Mouse (Mus musculus): ENCODE data around the gene Snai1. TPM values are rescaled to one million over a fixed set of nuclear protein-coding genes. Genes with fewer than 3 reads are reported as not detected.
A peak's percentile ranks its signal among the peaks of the same experiment; 100 is the strongest.

The Snai1 gene
- polyA plus RNA-seq, 1 experiment, result 1.9 TPM

GRCm38 (mm10) chr2:167510485-167510884 lies 27.5 kb upstream of the Snai1 start:
- Histone ChIP-seq H3K4me1 (ENCODE audit: control insufficient read depth, insufficient read depth, low read length) (peaks cover under 1% of the 10 kb centered on the region; the same call in 1 of the 2 replicates), H3K4me3 (replicated peaks; ENCODE audit: control insufficient read depth, low read depth, low read length) (no peak overlapping the region), H3K27ac (ENCODE audit: control insufficient read depth, insufficient read depth, low read depth, low read length, poor library complexity) (no peak overlapping the region; the same call in 1 of the 2 replicates)
- 41% methylated on average over 3 of the region's 3 CpGs for WGBS
- TF ChIP-seq CTCF (IDR thresholded peaks at IDR 0.05; ENCODE audit: control insufficient read depth, insufficient read depth, low read length), result no peak
- no peak for TF ChIP-seq POLR2A (IDR thresholded peaks at IDR 0.05; ENCODE audit: borderline replicate concordance, control insufficient read depth, low read depth, low read length)

- Histone ChIP-seq H3K4me3 (replicated peaks; ENCODE audit: control insufficient read depth, low read depth, low read length) (no peak overlapping the region), H3K27ac (ENCODE audit: control insufficient read depth, insufficient read depth, low read depth, low read length, poor library complexity) (no peak overlapping the region), H3K4me1 (ENCODE audit: control insufficient read depth, insufficient read depth, low read length) (no peaks in the 10 kb centered on the region; the same call in 1 of the 2 replicates)
- WGBS, result 91% methylated on average over 9 of the region's 9 CpGs
- TF ChIP-seq POLR2A (IDR thresholded peaks at IDR 0.05; ENCODE audit: borderline replicate concordance, control insufficient read depth, low read depth, low read length) (no peak), CTCF (IDR thresholded peaks at IDR 0.05; ENCODE audit: control insufficient read depth, insufficient read depth, low read length) (no peak)
Measured at GRCm38 (mm10) chr2:167512365-167512764, 25.6 kb upstream of the Snai1 start.

- TF ChIP-seq CTCF (IDR thresholded peaks at IDR 0.05; ENCODE audit: control insufficient read depth, insufficient read depth, low read length), result peak; percentile 11; the same call in 1 of the 2 replicates
- no peak for TF ChIP-seq POLR2A (IDR thresholded peaks at IDR 0.05; ENCODE audit: borderline replicate concordance, control insufficient read depth, low read depth, low read length)
- Histone ChIP-seq H3K27ac (ENCODE audit: control insufficient read depth, insufficient read depth, low read depth, low read length, poor library complexity) (no peak overlapping the region), H3K4me3 (replicated peaks; ENCODE audit: control insufficient read depth, low read depth, low read length) (no peak overlapping the region), H3K4me1 (ENCODE audit: control insufficient read depth, insufficient read depth, low read length) (no peaks in the 10 kb centered on the region; the same call in 1 of the 2 replicates)
- 92% methylated on average over 5 of the region's 5 CpGs for WGBS
Measured at GRCm38 (mm10) chr2:167512970-167513369, 25.0 kb upstream of the Snai1 start.

GRCm38 (mm10) chr2:167514641-167515040 lies 23.4 kb upstream of the Snai1 start:
- no peak for TF ChIP-seq CTCF (IDR thresholded peaks at IDR 0.05; ENCODE audit: control insufficient read depth, insufficient read depth, low read length)
- no peak for TF ChIP-seq POLR2A (IDR thresholded peaks at IDR 0.05; ENCODE audit: borderline replicate concordance, control insufficient read depth, low read depth, low read length)
- Histone ChIP-seq H3K4me3 (replicated peaks; ENCODE audit: control insufficient read depth, low read depth, low read length) (no peak overlapping the region), H3K4me1 (ENCODE audit: control insufficient read depth, insufficient read depth, low read length) (no peaks in the 10 kb centered on the region; the same call in 1 of the 2 replicates), H3K27ac (ENCODE audit: control insufficient read depth, insufficient read depth, low read depth, low read length, poor library complexity) (no peak overlapping the region)
- WGBS, result 96% methylated on average over 4 of the region's 4 CpGs

GRCm38 (mm10) chr2:167515688-167516087 lies 22.3 kb upstream of the Snai1 start:
- TF ChIP-seq POLR2A (IDR thresholded peaks at IDR 0.05; ENCODE audit: borderline replicate concordance, control insufficient read depth, low read depth, low read length), result no peak
- no peak for TF ChIP-seq CTCF (IDR thresholded peaks at IDR 0.05; ENCODE audit: control insufficient read depth, insufficient read depth, low read length)
- H3K27ac ChIP-seq (ENCODE audit: control insufficient read depth, insufficient read depth, low read depth, low read length, poor library complexity), result no peak overlapping the region
- WGBS, result 77% methylated on average over 5 of the region's 5 CpGs
- no peaks in the 10 kb centered on the region; the same call in 1 of the 2 replicates for H3K4me1 ChIP-seq (ENCODE audit: control insufficient read depth, insufficient read depth, low read length)
- no peak overlapping the region for H3K4me3 ChIP-seq (replicated peaks; ENCODE audit: control insufficient read depth, low read depth, low read length)

- 81% methylated on average over 5 of the region's 5 CpGs for WGBS
- H3K4me1 ChIP-seq (ENCODE audit: control insufficient read depth, insufficient read depth, low read length), result no peaks in the 10 kb centered on the region
- TF ChIP-seq POLR2A (IDR thresholded peaks at IDR 0.05; ENCODE audit: borderline replicate concordance, control insufficient read depth, low read depth, low read length) (no peak), CTCF (IDR thresholded peaks at IDR 0.05; ENCODE audit: control insufficient read depth, insufficient read depth, low read length) (no peak)
- no peak overlapping the region for H3K4me3 ChIP-seq (replicated peaks; ENCODE audit: control insufficient read depth, low read depth, low read length)
- no peak overlapping the region for H3K27ac ChIP-seq (ENCODE audit: control insufficient read depth, insufficient read depth, low read depth, low read length, poor library complexity)
Measured at GRCm38 (mm10) chr2:167519606-167520252, 18.3 kb upstream of the Snai1 start.

- no peak overlapping the region for H3K27ac ChIP-seq (ENCODE audit: control insufficient read depth, insufficient read depth, low read depth, low read length, poor library complexity)
- H3K4me1 ChIP-seq (ENCODE audit: control insufficient read depth, insufficient read depth, low read length), result no peaks in the 10 kb centered on the region
- H3K4me3 ChIP-seq (replicated peaks; ENCODE audit: control insufficient read depth, low read depth, low read length), result no peak overlapping the region
- TF ChIP-seq POLR2A (IDR thresholded peaks at IDR 0.05; ENCODE audit: borderline replicate concordance, control insufficient read depth, low read depth, low read length) (no peak), CTCF (IDR thresholded peaks at IDR 0.05; ENCODE audit: control insufficient read depth, insufficient read depth, low read length) (peak; percentile 61)
- WGBS, result 40% methylated on average over 5 of the region's 5 CpGs
Measured at GRCm38 (mm10) chr2:167528278-167528677, 9.7 kb upstream of the Snai1 start.

- H3K4me3 ChIP-seq (replicated peaks; ENCODE audit: control insufficient read depth, low read depth, low read length), result no peak overlapping the region
- no peak for TF ChIP-seq CTCF (IDR thresholded peaks at IDR 0.05; ENCODE audit: control insufficient read depth, insufficient read depth, low read length)
- TF ChIP-seq POLR2A (IDR thresholded peaks at IDR 0.05; ENCODE audit: borderline replicate concordance, control insufficient read depth, low read depth, low read length), result no peak
- no peaks in the 10 kb centered on the region for H3K4me1 ChIP-seq (ENCODE audit: control insufficient read depth, insufficient read depth, low read length)
- H3K27ac ChIP-seq (ENCODE audit: control insufficient read depth, insufficient read depth, low read depth, low read length, poor library complexity), result no peak overlapping the region
- WGBS, result 85% methylated on average over 5 of the region's 5 CpGs
Measured at GRCm38 (mm10) chr2:167529935-167530513, 8.0 kb upstream of the Snai1 start.

Data from bone marrow, adult 2 months (tissue).